Mouse (Mus musculus): Measurements from ENCODE around the gene Tmcc1.

Gene Tmcc1

GRCm38 (mm10) chr6:115991881-115992620, 201.2 kb downstream of the Tmcc1 start:
- H3K36me3 ChIP-seq (ENCODE audit: control insufficient read depth, insufficient read depth, low read length, poor library complexity, severe bottlenecking) = no peaks in the 10 kb centered on the region
- no peaks in the 10 kb centered on the region for H3K27me3 ChIP-seq (ENCODE audit: control insufficient read depth, insufficient read depth, low read length, poor library complexity, severe bottlenecking)
- DNase-seq (ENCODE audit: low read depth, low spot score) = no peak

GRCm38 (mm10) chr6:115991108-115991880, 202.0 kb downstream of the Tmcc1 start:
- Histone ChIP-seq H3K36me3 (ENCODE audit: control insufficient read depth, insufficient read depth, low read length, poor library complexity, severe bottlenecking) (no peaks in the 10 kb centered on the region), H3K27me3 (ENCODE audit: control insufficient read depth, insufficient read depth, low read length, poor library complexity, severe bottlenecking) (no peaks in the 10 kb centered on the region)
- DNase-seq (ENCODE audit: low read depth, low spot score) = no peak

DNA sequence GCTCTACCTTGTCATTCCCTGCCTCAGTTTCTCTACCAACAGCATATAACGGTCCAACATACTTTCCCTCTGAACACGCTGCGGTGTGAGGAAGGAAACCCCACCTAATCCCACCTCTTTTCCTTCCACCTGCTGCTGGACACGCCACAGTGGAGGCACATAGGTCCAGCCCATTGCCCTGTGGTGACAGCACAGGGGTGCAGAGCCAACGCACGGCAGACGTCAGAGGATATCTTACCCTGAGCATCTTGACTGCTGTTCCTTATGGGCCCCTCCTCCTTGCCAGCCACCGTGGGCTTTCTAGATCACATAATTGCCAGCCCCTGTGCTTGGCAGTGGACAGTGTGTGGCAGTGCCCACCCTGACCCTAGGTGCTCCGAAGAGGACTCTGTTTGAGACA, 202.8 kb downstream of the Tmcc1 start:
- Histone ChIP-seq H3K27me3 (ENCODE audit: control insufficient read depth, insufficient read depth, low read length, poor library complexity, severe bottlenecking) (no peaks in the 10 kb centered on the region), H3K36me3 (ENCODE audit: control insufficient read depth, insufficient read depth, low read length, poor library complexity, severe bottlenecking) (no peaks in the 10 kb centered on the region)
- no peak for DNase-seq (ENCODE audit: low read depth, low spot score)

- DNase-seq (ENCODE audit: low read depth, low spot score) = no peak
- Histone ChIP-seq H3K27me3 (ENCODE audit: control insufficient read depth, insufficient read depth, low read length, poor library complexity, severe bottlenecking) (no peaks in the 10 kb centered on the region), H3K36me3 (ENCODE audit: control insufficient read depth, insufficient read depth, low read length, poor library complexity, severe bottlenecking) (no peaks in the 10 kb centered on the region)
These were observed 203.2 kb downstream of the Tmcc1 start for GRCm38 (mm10) chr6:115990056-115990455.

DNA sequence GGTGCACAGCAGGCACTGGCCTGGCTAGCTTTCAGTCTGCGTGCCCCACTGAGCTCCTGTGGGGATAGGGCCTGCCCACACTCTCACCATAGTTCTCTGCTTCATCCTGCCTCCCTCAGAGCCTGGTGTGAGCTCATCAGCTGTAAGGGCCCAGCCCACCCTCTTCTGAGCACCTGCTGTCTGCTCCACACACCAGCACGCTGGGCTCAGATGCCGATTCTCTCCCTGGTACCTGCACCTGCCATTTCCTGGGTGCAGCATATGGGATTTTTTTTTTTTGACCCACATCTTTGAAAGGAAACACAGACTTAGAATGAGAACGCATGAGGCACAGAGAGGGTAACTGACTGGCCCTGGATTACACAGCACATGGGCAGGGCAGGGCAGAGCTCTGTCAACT, 203.7 kb downstream of the Tmcc1 start:
- DNase-seq (ENCODE audit: low read depth, low spot score) = peak; percentile 58
- H3K36me3 ChIP-seq (ENCODE audit: control insufficient read depth, insufficient read depth, low read length, poor library complexity, severe bottlenecking) = no peaks in the 10 kb centered on the region
- no peaks in the 10 kb centered on the region for H3K27me3 ChIP-seq (ENCODE audit: control insufficient read depth, insufficient read depth, low read length, poor library complexity, severe bottlenecking)

GRCm38 (mm10) chr6:115989032-115989431, 204.3 kb downstream of the Tmcc1 start:
- DNase-seq (ENCODE audit: low read depth, low spot score) = peak; percentile 69
- Histone ChIP-seq H3K27me3 (ENCODE audit: control insufficient read depth, insufficient read depth, low read length, poor library complexity, severe bottlenecking) (no peaks in the 10 kb centered on the region), H3K36me3 (ENCODE audit: control insufficient read depth, insufficient read depth, low read length, poor library complexity, severe bottlenecking) (no peaks in the 10 kb centered on the region)

GRCm38 (mm10) chr6:115987096-115987747, 206.1 kb downstream of the Tmcc1 start:
- no peaks in the 10 kb centered on the region for H3K36me3 ChIP-seq (ENCODE audit: control insufficient read depth, insufficient read depth, low read length, poor library complexity, severe bottlenecking)
- no peaks in the 10 kb centered on the region for H3K27me3 ChIP-seq (ENCODE audit: control insufficient read depth, insufficient read depth, low read length, poor library complexity, severe bottlenecking)
- peak; percentile 60 for DNase-seq (ENCODE audit: low read depth, low spot score)

- H3K36me3 ChIP-seq (ENCODE audit: control insufficient read depth, insufficient read depth, low read length, poor library complexity, severe bottlenecking) = no peaks in the 10 kb centered on the region
- DNase-seq (ENCODE audit: low read depth, low spot score) = peak; percentile 27
- H3K27me3 ChIP-seq (ENCODE audit: control insufficient read depth, insufficient read depth, low read length, poor library complexity, severe bottlenecking) = no peaks in the 10 kb centered on the region
These were observed 206.7 kb downstream of the Tmcc1 start for GRCm38 (mm10) chr6:115986472-115987095.

- DNase-seq (ENCODE audit: low read depth, low spot score) = no peak
- H3K36me3 ChIP-seq (ENCODE audit: control insufficient read depth, insufficient read depth, low read length, poor library complexity, severe bottlenecking) = no peaks in the 10 kb centered on the region
These were observed 207.7 kb downstream of the Tmcc1 start for GRCm38 (mm10) chr6:115985622-115986021.

GRCm38 (mm10) chr6:115984580-115984979, 208.7 kb downstream of the Tmcc1 start:
- no peaks in the 10 kb centered on the region for H3K27me3 ChIP-seq (ENCODE audit: control insufficient read depth, insufficient read depth, low read length, poor library complexity, severe bottlenecking)
- DNase-seq (ENCODE audit: low read depth, low spot score) = no peak
- H3K36me3 ChIP-seq (ENCODE audit: control insufficient read depth, insufficient read depth, low read length, poor library complexity, severe bottlenecking) = no peaks in the 10 kb centered on the region

More at GRCm38 (mm10) chr6:115985622-115986021, 207.7 kb downstream of the Tmcc1 start:
- H3K27me3 ChIP-seq (ENCODE audit: control insufficient read depth, insufficient read depth, low read length, poor library complexity, severe bottlenecking) = no peaks in the 10 kb centered on the region

DNA sequence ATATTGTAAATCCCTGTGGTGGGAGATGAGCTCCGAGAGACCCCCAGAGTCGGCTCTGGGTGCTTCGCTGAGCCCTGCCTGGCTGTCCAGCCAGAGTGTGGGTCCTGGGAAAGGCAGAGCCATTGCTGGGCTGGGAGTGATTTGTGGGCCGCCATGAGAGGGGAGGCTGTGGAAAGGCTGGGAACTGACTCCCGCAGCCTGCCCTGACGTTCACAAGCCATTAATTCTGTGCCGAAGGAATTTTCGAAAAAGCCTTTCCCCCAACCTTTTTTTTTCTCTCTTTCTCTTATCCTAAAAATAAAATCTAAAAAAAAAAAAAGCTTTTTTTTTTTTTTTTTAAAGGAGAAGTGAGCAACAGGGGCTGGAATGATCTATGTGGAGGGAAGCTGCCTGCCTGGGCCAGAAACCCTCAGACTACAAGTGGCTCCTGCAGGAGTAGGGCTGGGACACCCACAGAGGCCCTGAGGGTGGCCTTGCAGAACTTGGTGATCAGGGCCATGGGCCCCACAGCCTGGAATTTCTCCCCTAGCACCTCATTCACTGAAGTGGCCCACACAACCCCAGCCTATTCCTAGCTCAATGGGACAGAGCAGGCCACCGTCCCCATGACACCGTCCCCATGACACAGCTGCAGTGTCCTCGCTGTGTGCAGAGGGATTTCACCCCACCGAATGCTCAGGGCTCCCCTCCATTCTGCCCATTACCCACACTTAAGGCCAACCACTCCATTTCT, 209.8 kb downstream of the Tmcc1 start:
- DNase-seq (ENCODE audit: low read depth, low spot score) = no peak
- Histone ChIP-seq H3K36me3 (ENCODE audit: control insufficient read depth, insufficient read depth, low read length, poor library complexity, severe bottlenecking) (no peaks in the 10 kb centered on the region), H3K27me3 (ENCODE audit: control insufficient read depth, insufficient read depth, low read length, poor library complexity, severe bottlenecking) (no peaks in the 10 kb centered on the region)

- Histone ChIP-seq H3K27me3 (ENCODE audit: control insufficient read depth, insufficient read depth, low read length, poor library complexity, severe bottlenecking) (no peaks in the 10 kb centered on the region), H3K36me3 (ENCODE audit: control insufficient read depth, insufficient read depth, low read length, poor library complexity, severe bottlenecking) (no peaks in the 10 kb centered on the region)
- DNase-seq (ENCODE audit: low read depth, low spot score) = no peak
These were observed 210.4 kb downstream of the Tmcc1 start for GRCm38 (mm10) chr6:115982889-115983288.

DNA sequence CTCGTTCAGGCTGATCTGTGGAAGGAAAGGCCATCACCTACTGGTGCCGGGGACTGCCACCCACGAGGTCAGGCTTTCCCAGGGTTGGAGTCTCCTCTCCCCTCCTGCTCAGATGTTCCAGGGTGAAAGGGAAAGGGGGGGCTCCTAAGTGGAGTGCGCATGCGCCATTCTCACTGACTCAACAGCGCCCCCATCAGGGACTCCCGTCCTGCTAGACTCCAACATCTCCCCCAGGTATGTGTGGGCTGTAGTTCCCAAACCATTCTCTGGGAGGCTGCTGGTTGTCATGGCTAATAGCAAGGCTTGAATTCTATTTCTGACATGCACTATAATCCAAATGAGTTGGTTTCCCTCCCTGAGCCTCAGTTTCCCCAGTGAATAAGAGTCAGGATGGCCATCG, 214.7 kb downstream of the Tmcc1 start:
- DNase-seq (ENCODE audit: low read depth, low spot score) = peak; percentile 16
- Histone ChIP-seq H3K36me3 (ENCODE audit: control insufficient read depth, insufficient read depth, low read length, poor library complexity, severe bottlenecking) (no peaks in the 10 kb centered on the region), H3K27me3 (ENCODE audit: control insufficient read depth, insufficient read depth, low read length, poor library complexity, severe bottlenecking) (no peaks in the 10 kb centered on the region)

GRCm38 (mm10) chr6:115977810-115978209, 215.5 kb downstream of the Tmcc1 start:
- H3K27me3 ChIP-seq (ENCODE audit: control insufficient read depth, insufficient read depth, low read length, poor library complexity, severe bottlenecking) = no peaks in the 10 kb centered on the region

More at GRCm38 (mm10) chr6:115977810-115978209, 215.5 kb downstream of the Tmcc1 start:
- no peak for DNase-seq (ENCODE audit: low read depth, low spot score)
- no peaks in the 10 kb centered on the region for H3K36me3 ChIP-seq (ENCODE audit: control insufficient read depth, insufficient read depth, low read length, poor library complexity, severe bottlenecking)
